Mouse (Mus musculus): ENCODE measurements around the gene Myo5c. TPM values are rescaled to one million over a fixed set of nuclear protein-coding genes. Genes with fewer than 3 reads are reported as not detected.

The Myo5c gene
- polyA plus RNA-seq, 1 experiment from 2014 or later = 1.9 TPM

DNA sequence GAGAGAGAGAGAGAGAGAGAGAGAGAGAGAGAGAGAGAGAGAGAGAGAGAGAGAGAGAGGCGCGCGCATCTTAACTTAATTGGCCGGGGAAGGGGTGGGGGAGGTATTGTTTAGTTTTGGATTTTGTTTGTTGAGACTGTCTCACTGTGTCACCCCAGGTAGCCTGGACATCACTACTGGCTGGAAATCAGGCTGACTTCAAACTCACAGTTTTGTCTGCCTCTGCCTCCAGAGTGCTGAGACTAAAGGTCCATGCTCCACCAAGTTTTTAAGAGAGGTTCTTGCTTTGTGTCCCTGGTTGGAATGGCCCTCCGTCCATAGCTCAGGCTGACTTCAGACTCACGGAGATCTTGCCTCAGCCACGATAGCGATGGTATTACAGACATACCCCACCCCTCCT lies 1.0 kb downstream of the Myo5c start:
- H3K4me3 ChIP-seq (ENCODE audit: low read depth, low read length) = no peak overlapping the region
- H3K4me1 ChIP-seq (replicated peaks; ENCODE audit: control insufficient read depth, insufficient read depth, low read length) = no peaks in the 10 kb centered on the region
- H3K9me3 ChIP-seq (ENCODE audit: control insufficient read depth) = no peaks in the 10 kb centered on the region
- no peak overlapping the region for H3K27ac ChIP-seq (ENCODE audit: low read depth, low read length)
- H3K9ac ChIP-seq (ENCODE audit: low read depth, low read length) = no peak overlapping the region
- peak overlapping the region; percentile 87; the same call in 1 of the 2 replicates for H3K4me2 ChIP-seq (replicated peaks; ENCODE audit: low read depth)
- no peak for ATAC-seq
- TF ChIP-seq CTCF (IDR thresholded peaks at IDR 0.05; ENCODE audit: low read depth) = no peak
- H3K36me3 ChIP-seq (ENCODE audit: control insufficient read depth, insufficient read depth) = no peaks in the 10 kb centered on the region
- WGBS = 52% methylated on average over 8 of the region's 8 CpGs
- H3K27me3 ChIP-seq (replicated peaks; ENCODE audit: control insufficient read depth, insufficient read depth, low read length) = no peaks in the 10 kb centered on the region

DNA sequence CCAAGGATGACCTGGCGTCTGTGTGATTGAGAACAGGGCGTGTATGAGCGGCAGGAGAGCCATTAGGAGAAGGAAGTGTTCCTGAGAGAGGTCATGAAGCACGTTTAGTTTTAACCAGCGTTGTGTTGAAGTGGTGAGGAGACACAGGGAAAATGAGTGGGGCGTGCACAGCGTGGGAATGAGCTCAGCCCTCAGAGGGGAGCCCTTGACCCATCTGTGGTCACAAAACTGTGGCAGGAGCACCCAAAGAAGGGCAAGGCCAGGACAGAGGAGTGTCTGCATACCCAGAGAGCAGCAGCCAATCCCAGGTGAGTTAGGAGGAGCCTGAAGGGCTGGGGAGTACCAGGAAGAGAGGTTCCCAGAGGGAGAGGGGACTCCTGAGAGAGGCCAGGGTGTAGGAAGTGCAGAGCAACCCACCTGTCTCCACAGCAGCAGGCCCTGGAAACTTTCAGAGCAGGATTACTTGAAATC lies 2.5 kb downstream of the Myo5c start:
- 12% methylated on average over 7 of the region's 7 CpGs for WGBS
- no peak overlapping the region for H3K4me3 ChIP-seq (ENCODE audit: low read depth, low read length)
- H3K4me2 ChIP-seq (replicated peaks; ENCODE audit: low read depth) = peak overlapping the region; percentile 22
- no peaks in the 10 kb centered on the region for H3K27me3 ChIP-seq (replicated peaks; ENCODE audit: control insufficient read depth, insufficient read depth, low read length)
- H3K4me1 ChIP-seq (replicated peaks; ENCODE audit: control insufficient read depth, insufficient read depth, low read length) = no peaks in the 10 kb centered on the region
- no peaks in the 10 kb centered on the region for H3K9me3 ChIP-seq (ENCODE audit: control insufficient read depth)
- no peak for TF ChIP-seq CTCF (IDR thresholded peaks at IDR 0.05; ENCODE audit: low read depth)
- H3K36me3 ChIP-seq (ENCODE audit: control insufficient read depth, insufficient read depth) = no peaks in the 10 kb centered on the region
- ATAC-seq = peak; percentile 81
- peak overlapping the region; percentile 15 for H3K27ac ChIP-seq (ENCODE audit: low read depth, low read length)
- H3K9ac ChIP-seq (ENCODE audit: low read depth, low read length) = no peak overlapping the region

DNA sequence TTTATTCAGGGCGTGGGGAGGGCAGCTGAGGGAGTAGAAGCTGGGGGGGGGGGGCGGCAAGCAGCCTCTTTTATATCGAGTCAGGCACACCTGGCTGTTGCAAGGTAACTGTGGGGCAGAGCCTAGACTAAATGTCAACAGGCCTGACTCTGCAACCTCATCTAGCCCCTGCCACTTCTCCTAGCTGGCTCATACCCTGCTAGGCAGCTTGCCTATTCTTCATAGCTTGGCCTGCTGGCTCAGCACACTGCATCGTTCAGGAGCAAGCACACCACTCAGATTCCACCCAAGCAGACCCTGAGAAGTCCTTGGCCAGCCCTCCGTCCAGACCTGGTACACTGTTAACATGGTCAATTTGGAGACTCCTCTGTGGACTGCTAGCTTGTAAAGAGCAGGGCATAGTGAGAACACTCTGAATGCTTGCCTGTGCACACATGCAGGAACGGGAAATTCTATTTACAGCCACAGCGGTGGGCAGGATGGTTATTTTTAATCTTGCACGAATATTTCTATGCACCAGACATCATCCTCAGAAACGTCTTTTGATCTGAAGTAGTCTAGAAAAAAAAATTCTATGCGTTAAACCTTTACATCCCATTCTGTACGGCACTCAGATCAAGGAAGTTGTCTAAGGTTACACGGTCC lies 3.3 kb downstream of the Myo5c start:
- no peak for TF ChIP-seq CTCF (IDR thresholded peaks at IDR 0.05; ENCODE audit: low read depth)
- ATAC-seq = no peak
- WGBS = 71% methylated on average over 12 of the region's 12 CpGs
- Histone ChIP-seq H3K4me1 (replicated peaks; ENCODE audit: control insufficient read depth, insufficient read depth, low read length) (no peaks in the 10 kb centered on the region), H3K27ac (ENCODE audit: low read depth, low read length) (0 out of 2 replicates have a peak overlapping the region, but pooled peaks have one; percentile 15), H3K9me3 (ENCODE audit: control insufficient read depth) (no peaks in the 10 kb centered on the region), H3K9ac (ENCODE audit: low read depth, low read length) (no peak overlapping the region), H3K4me2 (replicated peaks; ENCODE audit: low read depth) (no peak overlapping the region), H3K27me3 (replicated peaks; ENCODE audit: control insufficient read depth, insufficient read depth, low read length) (no peaks in the 10 kb centered on the region), H3K36me3 (ENCODE audit: control insufficient read depth, insufficient read depth) (no peaks in the 10 kb centered on the region), H3K4me3 (ENCODE audit: low read depth, low read length) (no peak overlapping the region)

DNA sequence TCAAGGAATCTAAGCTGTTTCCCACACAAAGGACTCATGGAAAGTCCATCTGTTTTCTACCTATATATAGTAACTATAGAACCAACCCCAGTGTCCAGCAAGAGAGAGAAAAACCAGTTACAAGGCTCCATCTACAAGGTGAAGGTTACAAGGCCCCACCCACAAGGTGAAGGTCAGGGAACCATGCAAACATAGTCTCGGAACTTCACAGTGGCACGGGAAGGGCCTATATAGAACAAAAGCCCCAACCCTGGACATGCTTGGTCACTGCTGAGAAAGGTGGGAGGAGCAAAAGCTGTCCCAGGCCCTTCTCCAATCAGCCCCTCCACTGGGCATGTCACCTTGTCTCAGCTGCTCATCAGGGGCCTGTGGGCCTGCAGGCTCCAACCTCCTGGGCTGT lies 3.9 kb downstream of the Myo5c start:
- no peaks in the 10 kb centered on the region for H3K27me3 ChIP-seq (replicated peaks; ENCODE audit: control insufficient read depth, insufficient read depth, low read length)
- no peaks in the 10 kb centered on the region for H3K4me1 ChIP-seq (replicated peaks; ENCODE audit: control insufficient read depth, insufficient read depth, low read length)
- H3K9ac ChIP-seq (ENCODE audit: low read depth, low read length) = no peak overlapping the region
- H3K27ac ChIP-seq (ENCODE audit: low read depth, low read length) = no peak overlapping the region; the same call in 1 of the 2 replicates
- ATAC-seq = no peak
- no peak for TF ChIP-seq CTCF (IDR thresholded peaks at IDR 0.05; ENCODE audit: low read depth)
- H3K4me2 ChIP-seq (replicated peaks; ENCODE audit: low read depth) = no peak overlapping the region
- H3K9me3 ChIP-seq (ENCODE audit: control insufficient read depth) = no peaks in the 10 kb centered on the region
- H3K36me3 ChIP-seq (ENCODE audit: control insufficient read depth, insufficient read depth) = no peaks in the 10 kb centered on the region
- H3K4me3 ChIP-seq (ENCODE audit: low read depth, low read length) = no peak overlapping the region
- 72% methylated on average over 2 of the region's 2 CpGs for WGBS

DNA sequence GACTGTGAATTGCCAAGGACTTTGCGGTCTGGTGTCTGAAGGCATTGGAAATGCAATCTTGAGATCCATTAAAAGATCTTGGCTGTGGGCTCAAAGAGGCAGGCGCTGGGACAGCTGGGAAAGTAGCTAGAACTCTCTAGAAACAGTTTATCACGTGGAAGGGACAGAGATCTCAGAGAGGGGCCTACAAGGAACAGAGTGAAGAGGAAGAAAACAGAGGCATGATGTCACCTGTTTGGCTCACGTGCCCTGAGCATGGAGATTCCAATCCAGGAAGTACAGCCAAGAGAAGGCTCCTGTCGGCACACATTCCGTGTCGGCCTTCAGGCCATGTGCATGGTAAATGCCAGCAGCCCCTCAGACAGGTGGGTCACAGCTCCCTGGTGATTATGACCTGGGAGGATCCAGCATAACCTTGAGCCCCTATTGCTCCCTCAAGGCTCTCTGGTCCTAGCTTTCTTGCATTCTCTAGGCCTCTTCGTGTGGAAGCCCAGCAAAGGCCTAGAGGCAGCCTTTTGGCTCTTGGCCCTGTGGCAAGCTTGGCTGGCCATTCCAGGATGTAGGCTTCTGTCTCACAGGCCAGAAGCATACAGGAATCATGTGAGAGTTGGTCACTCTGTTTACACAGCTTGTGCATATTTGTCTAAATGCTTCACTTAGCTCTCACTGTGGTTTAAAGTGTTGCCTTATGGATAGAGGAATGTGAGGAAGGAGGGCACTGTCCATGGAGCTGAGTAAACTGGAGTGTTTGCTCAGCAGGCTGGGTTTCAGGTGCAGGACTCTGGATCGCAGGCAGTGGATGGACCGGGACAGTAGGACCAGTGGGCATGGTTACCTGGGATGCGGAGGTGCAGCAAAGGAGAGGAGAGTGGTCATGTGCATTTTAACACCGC lies 4.8 kb downstream of the Myo5c start:
- Histone ChIP-seq H3K4me3 (ENCODE audit: low read depth, low read length) (no peak overlapping the region), H3K4me2 (replicated peaks; ENCODE audit: low read depth) (no peak overlapping the region), H3K9me3 (ENCODE audit: control insufficient read depth) (no peaks in the 10 kb centered on the region), H3K36me3 (ENCODE audit: control insufficient read depth, insufficient read depth) (no peaks in the 10 kb centered on the region), H3K27ac (ENCODE audit: low read depth, low read length) (peak overlapping the region; percentile 11; the same call in 1 of the 2 replicates), H3K9ac (ENCODE audit: low read depth, low read length) (no peak overlapping the region), H3K4me1 (replicated peaks; ENCODE audit: control insufficient read depth, insufficient read depth, low read length) (no peaks in the 10 kb centered on the region), H3K27me3 (replicated peaks; ENCODE audit: control insufficient read depth, insufficient read depth, low read length) (no peaks in the 10 kb centered on the region)
- peak; percentile 48; the same call in 1 of the 2 replicates for ATAC-seq
- TF ChIP-seq CTCF (IDR thresholded peaks at IDR 0.05; ENCODE audit: low read depth) = no peak
- 66% methylated on average over 12 of the region's 12 CpGs for WGBS

DNA sequence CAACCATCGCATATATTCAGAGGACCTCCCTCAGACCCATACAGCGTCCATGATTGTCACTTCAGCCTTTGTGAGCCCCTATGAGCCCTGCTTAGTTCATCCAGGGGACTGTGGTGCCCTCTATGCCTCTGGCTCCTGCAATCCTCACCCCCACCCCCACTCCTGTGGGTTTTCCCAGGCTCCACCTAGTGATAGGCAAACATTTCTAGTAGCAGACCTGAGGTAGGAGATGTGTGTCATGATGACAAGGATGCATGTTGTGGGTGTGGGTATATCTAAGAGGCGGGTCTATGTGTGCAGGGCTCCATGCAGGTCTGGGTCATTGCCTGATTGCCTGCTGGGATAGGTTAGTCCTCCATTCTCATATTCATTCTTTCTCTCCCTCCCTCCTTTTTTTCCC lies 6.4 kb downstream of the Myo5c start:
- peak; percentile 17; the same call in 1 of the 2 replicates for ATAC-seq
- WGBS = 86% methylated on average over 3 of the region's 3 CpGs
- H3K27ac ChIP-seq (ENCODE audit: low read depth, low read length) = no peak overlapping the region

More for the DNA sequence above, 6.4 kb downstream of the Myo5c start:
- H3K4me3 ChIP-seq (ENCODE audit: low read depth, low read length) = no peak overlapping the region
- H3K27me3 ChIP-seq (replicated peaks; ENCODE audit: control insufficient read depth, insufficient read depth, low read length) = no peaks in the 10 kb centered on the region
- no peak for TF ChIP-seq CTCF (IDR thresholded peaks at IDR 0.05; ENCODE audit: low read depth)
- H3K4me2 ChIP-seq (replicated peaks; ENCODE audit: low read depth) = no peak overlapping the region
- H3K9me3 ChIP-seq (ENCODE audit: control insufficient read depth) = no peaks in the 10 kb centered on the region
- no peaks in the 10 kb centered on the region for H3K36me3 ChIP-seq (ENCODE audit: control insufficient read depth, insufficient read depth)
- H3K4me1 ChIP-seq (replicated peaks; ENCODE audit: control insufficient read depth, insufficient read depth, low read length) = no peaks in the 10 kb centered on the region
- H3K9ac ChIP-seq (ENCODE audit: low read depth, low read length) = no peak overlapping the region

All from intestine, postnatal 0 days (tissue).